Mouse (Mus musculus) neural tube, embryonic 15.5 days (tissue): ENCODE data around the gene Olfr92. TPM values are rescaled to one million over a fixed set of nuclear protein-coding genes. Genes with fewer than 3 reads are reported as not detected.
"Not testable (repeated sequence)": the region's sequence is repeated elsewhere in the genome, so short reads cannot be mapped to it uniquely, and the experiment has no call there.

Experiments used
- ATAC-seq: fragments of 200-750 bp; cut with Nextera tagmentation; 2 replicates; pipeline ENCODE4 v1.8.0; 2017; ENCODE audit warnings: mild to moderate bottlenecking, moderate TSS enrichment, moderate library complexity; ENCODE audit not compliant: low FRiP score
- H3K27ac ChIP-seq: fragments of 300-500 bp; sonication (generic); replicated peaks from 2 replicates; pipeline ENCODE4 v1.5.1; 2015; ENCODE audit warnings: mild to moderate bottlenecking, inconsistent platforms
- H3K27me3 ChIP-seq: fragments of 300-500 bp; sonication (generic); replicated peaks from 2 replicates; pipeline ENCODE4 v1.6.1; 2015; ENCODE audit warnings: inconsistent platforms
- H3K36me3 ChIP-seq: fragments of 300-500 bp; sonication (generic); 2 replicates; pipeline ENCODE4 v1.6.1; 2015; ENCODE audit warnings: inconsistent platforms
- H3K4me1 ChIP-seq: fragments of 300-500 bp; sonication (generic); 2 replicates; pipeline ENCODE4 v1.6.1; 2015; ENCODE audit warnings: inconsistent platforms
- H3K4me2 ChIP-seq: fragments of 300-500 bp; sonication (generic); 2 replicates; pipeline ENCODE4 v1.6.1; 2015; ENCODE audit warnings: inconsistent platforms, mild to moderate bottlenecking, moderate library complexity
- H3K4me3 ChIP-seq: fragments of 300-500 bp; sonication (generic); replicated peaks from 2 replicates; pipeline ENCODE4 v1.5.1; 2015; ENCODE audit warnings: mild to moderate bottlenecking, inconsistent platforms
- H3K9ac ChIP-seq: fragments of 300-500 bp; sonication (generic); replicated peaks from 2 replicates; pipeline ENCODE4 v1.6.1; 2015; ENCODE audit warnings: mild to moderate bottlenecking, inconsistent platforms
- H3K9me3 ChIP-seq: fragments of 300-500 bp; sonication (generic); replicated peaks from 2 replicates; pipeline ENCODE4 v1.6.1; 2016; ENCODE audit warnings: inconsistent platforms
- WGBS: fragments of 180-500 bp; shearing (Covaris S2); methylation state at CpG from one replicate; pipeline ENCODE4 v1.1.7; 2015; ENCODE audit warnings: mixed read lengths; 5-methylcytosine and 5-hydroxymethylcytosine counted together
- polyA plus RNA-seq: library from polyadenylated mRNA; unstranded; fragments of >200 nt; fragmentation: Nextera tagmentation; extraction: Ambion mirVana; gene quantifications from 2 replicates; pipeline ENCODE4 v1.2.1, GENCODE M21; 2015

Gene Olfr92
- not detected in 2 replicates for polyA plus RNA-seq

- Histone ChIP-seq H3K4me1 (no peaks in the 10 kb centered on the region), H3K4me2 (no peak within 1 kb of the TSS), H3K4me3 (no peak within 1 kb of the TSS), H3K27ac (no peak within 1 kb of the TSS), H3K9me3 (no peaks in the 10 kb centered on the region), H3K27me3 (no peaks in the 10 kb centered on the region), H3K9ac (no peak within 1 kb of the TSS), H3K36me3 (no peaks in the 10 kb centered on the region)
- no peak for ATAC-seq
- WGBS, result 96% methylated on average over 2 of the region's 2 CpGs
These were observed at the start of gene Olfr92 for GRCm38 (mm10) chr17:37119988-37120387. TSS of gene Olfr92 (minus strand) at chr17:37120088.

DNA sequence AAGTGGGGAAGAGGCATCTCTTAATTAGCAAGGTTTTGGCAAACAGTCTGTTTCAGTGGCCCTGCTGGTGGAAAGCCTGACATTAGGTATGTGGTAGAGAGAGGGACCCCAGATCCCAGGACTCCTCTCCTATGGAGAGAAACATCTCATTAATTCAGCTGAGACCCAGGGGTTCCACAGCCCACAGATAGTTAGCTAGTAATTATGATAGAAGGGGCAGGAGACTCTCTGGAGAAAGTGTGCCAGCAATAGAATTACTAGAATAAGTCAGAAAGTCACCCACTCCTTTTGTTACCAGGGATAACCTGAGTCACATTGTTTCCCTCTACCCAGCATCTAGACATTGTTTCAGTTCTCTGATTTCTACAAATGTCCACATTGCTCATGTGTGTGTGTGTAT lies 41.5 kb upstream of the Olfr92 start, which contains the start of gene Olfr93:
TSS of gene Olfr93 (minus strand) at position 101 of the 400 bp plus-strand sequence.
- Histone ChIP-seq H3K27ac (no peak within 1 kb of the TSS), H3K4me2 (no peak within 1 kb of the TSS), H3K4me1 (no peaks in the 10 kb centered on the region), H3K4me3 (no peak within 1 kb of the TSS), H3K9ac (no peak within 1 kb of the TSS), H3K9me3 (no peaks in the 10 kb centered on the region), H3K27me3 (no peaks in the 10 kb centered on the region), H3K36me3 (no peaks in the 10 kb centered on the region)
- ATAC-seq, result no peak

- H3K4me2 ChIP-seq, H3K4me1 ChIP-seq, H3K9me3 ChIP-seq, H3K4me3 ChIP-seq, H3K36me3 ChIP-seq, H3K9ac ChIP-seq, H3K27ac ChIP-seq, ATAC-seq, H3K27me3 ChIP-seq: not testable (repeated sequence)
- 78% methylated on average over 4 of the region's 4 CpGs for whole genome bisulfite sequencing
These were observed 11.5 kb upstream of the Olfr92 start for GRCm38 (mm10) chr17:37131366-37131765.

GRCm38 (mm10) chr17:37098178-37098577 lies 21.7 kb downstream of the Olfr92 start, which contains the start of gene Olfr91:
TSS of gene Olfr91 (minus strand) at chr17:37098278.
- H3K27me3 ChIP-seq, result no peaks in the 10 kb centered on the region
- no peak within 1 kb of the TSS for H3K27ac ChIP-seq
- H3K4me2 ChIP-seq, result no peak within 1 kb of the TSS
- no peaks in the 10 kb centered on the region for H3K9me3 ChIP-seq
- H3K36me3 ChIP-seq, result no peaks in the 10 kb centered on the region
- no peaks in the 10 kb centered on the region for H3K4me1 ChIP-seq
- H3K4me3 ChIP-seq, result no peak within 1 kb of the TSS
- ATAC-seq, result no peak
- 91% methylated on average over 1 of the region's 1 CpGs for WGBS
- no peak within 1 kb of the TSS for H3K9ac ChIP-seq

GRCm38 (mm10) chr17:37093289-37093688 lies 26.6 kb downstream of the Olfr92 start:
- 80% methylated on average over 5 of the region's 5 CpGs for WGBS
- H3K9me3 ChIP-seq, result no peaks in the 10 kb centered on the region
- no peaks in the 10 kb centered on the region for H3K36me3 ChIP-seq
- H3K27me3 ChIP-seq, result no peaks in the 10 kb centered on the region
- no peak for ATAC-seq
- H3K9ac ChIP-seq, result no peak overlapping the region
- no peaks in the 10 kb centered on the region for H3K4me1 ChIP-seq
- H3K27ac ChIP-seq, result no peak overlapping the region
- no peak overlapping the region for H3K4me3 ChIP-seq
- H3K4me2 ChIP-seq, result no peak overlapping the region

- Histone ChIP-seq H3K27ac (no peak overlapping the region), H3K9ac (no peak overlapping the region), H3K9me3 (no peaks in the 10 kb centered on the region), H3K36me3 (no peaks in the 10 kb centered on the region), H3K27me3 (no peaks in the 10 kb centered on the region), H3K4me1 (no peaks in the 10 kb centered on the region), H3K4me2 (no peak overlapping the region), H3K4me3 (no peak overlapping the region)
- no peak for ATAC-seq
- WGBS, result 83% methylated on average over 1 of the region's 1 CpGs
These were observed 27.7 kb downstream of the Olfr92 start for GRCm38 (mm10) chr17:37092198-37092597.

- Histone ChIP-seq H3K27me3 (no peaks in the 10 kb centered on the region), H3K4me2 (no peak within 1 kb of the TSS), H3K9ac (no peak within 1 kb of the TSS), H3K4me3 (no peak within 1 kb of the TSS), H3K36me3 (no peaks in the 10 kb centered on the region), H3K27ac (no peak within 1 kb of the TSS), H3K9me3 (no peaks in the 10 kb centered on the region), H3K4me1 (no peaks in the 10 kb centered on the region)
- no peak for ATAC-seq
These were observed 31.5 kb downstream of the Olfr92 start, which contains the start of gene Olfr90 for GRCm38 (mm10) chr17:37088399-37088798. TSS of gene Olfr90 (minus strand) at chr17:37088499.

DNA sequence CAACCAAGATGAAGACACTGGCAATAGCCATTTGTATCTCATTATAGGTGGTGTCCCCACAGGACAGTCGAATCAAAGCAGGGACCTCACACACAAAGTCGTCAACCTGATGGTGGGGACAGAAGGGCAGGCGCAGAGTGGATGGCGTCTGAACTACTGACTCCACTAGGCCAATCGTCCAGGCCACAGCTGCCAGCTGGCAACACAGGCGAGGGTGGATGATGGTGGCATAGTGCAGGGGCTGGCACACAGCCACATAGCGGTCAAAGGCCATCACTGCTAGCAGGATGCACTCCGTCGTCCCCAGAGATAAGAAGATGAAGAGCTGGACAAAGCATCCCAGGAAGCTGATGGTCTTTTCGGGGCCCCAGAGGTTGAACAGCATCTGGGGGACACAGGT lies 34.3 kb downstream of the Olfr92 start:
- no peak overlapping the region for H3K4me2 ChIP-seq
- H3K4me1 ChIP-seq, result no peaks in the 10 kb centered on the region
- WGBS, result 82% methylated on average over 10 of the region's 10 CpGs
- no peak overlapping the region for H3K27ac ChIP-seq
- no peaks in the 10 kb centered on the region for H3K36me3 ChIP-seq
- no peaks in the 10 kb centered on the region for H3K27me3 ChIP-seq
- ATAC-seq, result no peak
- no peaks in the 10 kb centered on the region for H3K9me3 ChIP-seq
- H3K4me3 ChIP-seq, result no peak overlapping the region
- H3K9ac ChIP-seq, result no peak overlapping the region

GRCm38 (mm10) chr17:37084632-37085031 lies 35.3 kb downstream of the Olfr92 start:
- WGBS, result 71% methylated on average over 5 of the region's 5 CpGs
- ATAC-seq, result no peak
- no peaks in the 10 kb centered on the region for H3K36me3 ChIP-seq
- H3K9ac ChIP-seq, result no peak overlapping the region
- no peak overlapping the region for H3K27ac ChIP-seq
- no peak overlapping the region for H3K4me3 ChIP-seq
- H3K4me2 ChIP-seq, result no peak overlapping the region
- no peaks in the 10 kb centered on the region for H3K9me3 ChIP-seq
- no peaks in the 10 kb centered on the region for H3K27me3 ChIP-seq
- peaks cover 7% of the 10 kb centered on the region; the same call in 1 of the 2 replicates for H3K4me1 ChIP-seq

- Histone ChIP-seq H3K4me1 (peaks cover 14% of the 10 kb centered on the region), H3K9me3 (no peaks in the 10 kb centered on the region), H3K9ac (no peak overlapping the region), H3K36me3 (no peaks in the 10 kb centered on the region), H3K4me3 (no peak overlapping the region), H3K27me3 (no peaks in the 10 kb centered on the region), H3K27ac (no peak overlapping the region), H3K4me2 (no peak overlapping the region)
- ATAC-seq, result peak; percentile 51
- WGBS, result 6% methylated on average over 8 of the region's 8 CpGs
These were observed 36.6 kb downstream of the Olfr92 start for GRCm38 (mm10) chr17:37083327-37083726.

GRCm38 (mm10) chr17:37081659-37082058 lies 38.2 kb downstream of the Olfr92 start:
- Histone ChIP-seq H3K9me3 (no peaks in the 10 kb centered on the region), H3K36me3 (peaks cover 1% of the 10 kb centered on the region), H3K4me3 (no peak overlapping the region), H3K4me2 (no peak overlapping the region), H3K9ac (no peak overlapping the region), H3K27me3 (no peaks in the 10 kb centered on the region), H3K27ac (no peak overlapping the region), H3K4me1 (peaks cover 14% of the 10 kb centered on the region)
- 90% methylated on average over 4 of the region's 4 CpGs for WGBS
- no peak for ATAC-seq

DNA sequence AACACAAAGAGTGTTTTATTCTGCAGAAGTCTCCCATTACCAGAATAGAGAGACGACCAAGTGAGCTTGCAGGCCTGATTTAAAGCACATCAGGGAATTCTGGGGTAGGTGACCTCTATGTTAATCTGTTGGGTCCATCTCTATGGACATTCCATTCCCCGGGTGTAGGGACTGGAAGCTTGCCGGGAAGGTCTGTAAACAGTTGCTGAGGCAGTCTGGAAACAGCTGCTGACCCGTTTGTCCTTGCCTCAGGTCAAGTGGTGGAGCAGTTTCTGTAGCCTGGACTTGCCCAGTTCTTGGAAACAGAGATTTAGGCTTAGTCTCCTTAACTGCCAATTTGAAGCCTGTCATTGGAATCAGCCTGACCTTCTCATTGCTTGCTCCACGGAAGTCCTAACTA lies 39.8 kb downstream of the Olfr92 start:
- Histone ChIP-seq H3K4me3 (no peak overlapping the region), H3K9me3 (no peaks in the 10 kb centered on the region), H3K4me1 (peaks cover 14% of the 10 kb centered on the region), H3K27me3 (no peaks in the 10 kb centered on the region), H3K9ac (no peak overlapping the region), H3K27ac (no peak overlapping the region), H3K36me3 (peaks cover 17% of the 10 kb centered on the region), H3K4me2 (no peak overlapping the region)
- 16% methylated on average over 5 of the region's 5 CpGs for WGBS
- no peak for ATAC-seq

GRCm38 (mm10) chr17:37078990-37079389 lies 40.9 kb downstream of the Olfr92 start:
- Histone ChIP-seq H3K4me1 (peaks cover 14% of the 10 kb centered on the region), H3K4me2 (no peak overlapping the region)

More at GRCm38 (mm10) chr17:37078990-37079389, 40.9 kb downstream of the Olfr92 start:
- Histone ChIP-seq H3K36me3 (peaks cover 28% of the 10 kb centered on the region), H3K9me3 (no peaks in the 10 kb centered on the region), H3K27ac (0 out of 2 replicates have a peak overlapping the region, but pooled peaks have one; percentile 51), H3K4me3 (no peak overlapping the region), H3K9ac (no peak overlapping the region), H3K27me3 (no peaks in the 10 kb centered on the region)
- 14% methylated on average over 2 of the region's 2 CpGs for WGBS
- ATAC-seq, result peak; percentile 23; the same call in 1 of the 2 replicates
